Mouse (Mus musculus) thymus, adult 2 months (tissue): Measurements from ENCODE around the gene Tmem217. TPM values are rescaled to one million over a fixed set of nuclear protein-coding genes. Genes with fewer than 3 reads are reported as not detected.

ENCODE experiments used
- DNase-seq: peaks from one replicate; pipeline ENCODE4 v3.0.0; 2021
- H3K27ac ChIP-seq: fragments of 200-500 bp; 2 replicates; pipeline ENCODE4 v1.5.1; 2012; ENCODE audit warnings: low read length, control low read depth; ENCODE audit not compliant: control insufficient read depth, insufficient read depth
- H3K27me3 ChIP-seq: fragments of 200-500 bp; 2 replicates; pipeline ENCODE4 v1.6.1; 2012; ENCODE audit warnings: mild to moderate bottlenecking, low read length, moderate library complexity, mixed read lengths; ENCODE audit not compliant: control insufficient read depth, insufficient read depth
- H3K36me3 ChIP-seq: fragments of 200-500 bp; 2 replicates; pipeline ENCODE4 v1.6.1; 2012; ENCODE audit warnings: mild to moderate bottlenecking, low read length, moderate library complexity; ENCODE audit not compliant: control insufficient read depth, insufficient read depth
- H3K4me1 ChIP-seq: fragments of 200-500 bp; replicated peaks from 2 replicates; pipeline ENCODE4 v1.6.1; 2012; ENCODE audit warnings: low read length; ENCODE audit not compliant: control insufficient read depth, insufficient read depth
- H3K4me3 ChIP-seq: fragments of 200-500 bp; 2 replicates; pipeline ENCODE4 v1.5.1; 2012; ENCODE audit warnings: mild to moderate bottlenecking, low read length, control low read depth, moderate library complexity; ENCODE audit not compliant: control insufficient read depth, insufficient read depth
- CTCF ChIP-seq: fragments of 200-500 bp; IDR thresholded peaks from 2 replicates; pipeline ENCODE4 v1.5.1; 2012; ENCODE audit warnings: mild to moderate bottlenecking, control low read depth, low read length, moderate library complexity, borderline replicate concordance; ENCODE audit not compliant: control insufficient read depth, poor library complexity, insufficient read depth; ENCODE audit errors: extremely low read depth
- POLR2A ChIP-seq: fragments of 200-500 bp; IDR thresholded peaks from 2 replicates; pipeline ENCODE4 v1.6.1; 2012; ENCODE audit warnings: mild to moderate bottlenecking, low read length, control low read depth, moderate library complexity; ENCODE audit not compliant: control insufficient read depth, poor library complexity, insufficient read depth; ENCODE audit errors: extremely low read depth
- WGBS: fragments of 180-500 bp; shearing (Covaris S2); methylation state at CpG from one replicate; pipeline ENCODE4 v1.1.7; 2018; 5-methylcytosine and 5-hydroxymethylcytosine counted together
- polyA plus RNA-seq: library from polyadenylated mRNA; depleted of rRNA; stranded (reverse); fragments of >200 nt; gene quantifications from 2 replicates; pipeline ENCODE4 v1.2.3, GENCODE M21; 2012

Gene Tmem217
- polyA plus RNA-seq, 1 experiment = 0.49 TPM

GRCm38 (mm10) chr17:29494062-29494731 is 58.0 kb downstream of the Tmem217 start:
- DNase-seq = peak; percentile 31
- H3K27me3 ChIP-seq = no peaks in the 10 kb centered on the region
- TF ChIP-seq CTCF = no peak
- no peak for TF ChIP-seq POLR2A
- peak overlapping the region; percentile 8 for H3K4me3 ChIP-seq
- WGBS = 8% methylated on average over 10 of the region's 10 CpGs
- peaks cover 5% of the 10 kb centered on the region for H3K36me3 ChIP-seq
- H3K4me1 ChIP-seq = peaks cover 36% of the 10 kb centered on the region
- peak overlapping the region; percentile 94 for H3K27ac ChIP-seq

DNA sequence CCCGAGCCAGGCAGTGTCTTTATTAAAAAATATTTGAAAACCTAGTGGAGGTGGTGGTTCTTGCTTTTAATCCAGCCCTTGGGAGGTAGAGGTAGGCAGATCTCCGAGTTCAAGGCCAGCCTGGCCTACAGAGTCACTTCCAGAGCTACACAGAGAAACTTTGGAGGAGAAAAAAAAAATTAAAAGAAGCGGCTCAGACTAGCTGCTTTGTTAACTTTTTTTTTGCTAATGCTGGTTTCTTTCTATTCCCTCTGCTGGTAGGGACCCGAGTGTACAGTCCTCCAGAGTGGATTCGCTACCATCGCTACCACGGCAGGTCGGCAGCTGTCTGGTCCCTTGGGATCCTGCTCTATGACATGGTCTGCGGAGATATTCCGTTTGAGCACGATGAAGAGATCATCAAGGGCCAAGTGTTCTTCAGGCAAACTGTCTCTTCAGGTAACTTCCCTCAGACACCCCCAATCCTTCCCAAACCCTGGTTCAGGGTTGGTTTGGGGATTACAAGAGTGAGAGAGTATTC is 58.7 kb downstream of the Tmem217 start:
- Histone ChIP-seq H3K4me3 (peak overlapping the region; percentile 9; the same call in 1 of the 2 replicates), H3K36me3 (peaks cover 5% of the 10 kb centered on the region), H3K27ac (peak overlapping the region; percentile 94), H3K4me1 (peaks cover 38% of the 10 kb centered on the region), H3K27me3 (no peaks in the 10 kb centered on the region)
- 31% methylated on average over 11 of the region's 11 CpGs for WGBS
- TF ChIP-seq POLR2A = no peak
- TF ChIP-seq CTCF = no peak
- DNase-seq = peak; percentile 28

DNA sequence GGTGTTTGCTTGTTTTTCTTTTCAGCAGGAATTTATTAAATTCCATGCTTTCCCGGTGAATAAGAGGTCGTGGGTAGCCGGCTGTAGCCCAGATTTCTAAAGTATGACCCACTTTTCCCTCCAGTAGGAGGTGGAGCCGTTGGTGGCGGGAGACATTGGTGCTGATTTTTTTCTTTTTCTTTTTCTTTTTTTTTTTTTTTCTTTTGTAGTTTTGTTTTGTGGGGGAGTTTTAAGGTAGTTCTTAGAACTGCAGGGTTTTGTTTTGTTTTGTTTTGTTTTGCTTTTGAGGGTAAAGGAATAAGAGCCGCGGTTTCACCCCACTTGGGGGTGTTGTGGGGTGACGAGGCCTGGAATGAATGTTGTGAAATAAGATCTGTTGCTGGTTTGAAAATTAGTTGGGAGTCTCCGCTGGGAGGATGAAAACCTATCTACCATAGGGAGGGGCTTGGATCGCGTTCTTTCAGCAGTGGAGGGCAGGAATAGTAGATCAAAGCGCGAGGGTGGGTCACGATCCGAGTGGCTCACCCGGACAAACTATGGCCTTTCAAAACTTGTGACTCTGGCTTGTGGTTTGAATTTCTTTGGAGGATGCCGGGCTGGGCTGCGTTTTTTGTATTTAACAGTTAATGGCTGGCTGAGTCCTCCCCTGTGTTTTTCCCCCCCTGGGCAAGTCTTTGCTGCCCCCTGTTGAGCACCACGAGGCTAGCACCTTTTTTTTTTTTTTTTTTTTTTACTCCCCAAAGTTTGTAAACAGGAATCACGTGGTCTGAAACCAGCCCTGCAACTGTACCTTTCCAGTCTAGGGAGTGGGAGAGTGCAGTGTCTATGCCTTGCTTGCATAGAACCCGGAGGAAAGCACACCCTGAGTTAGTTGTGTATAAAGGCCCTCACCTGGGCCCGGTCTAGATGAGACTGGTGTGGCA is 59.7 kb downstream of the Tmem217 start:
- DNase-seq = peak; percentile 81
- H3K27me3 ChIP-seq = no peaks in the 10 kb centered on the region
- peaks cover 5% of the 10 kb centered on the region for H3K36me3 ChIP-seq
- peak overlapping the region; percentile 94 for H3K27ac ChIP-seq
- peaks cover 34% of the 10 kb centered on the region for H3K4me1 ChIP-seq
- under 1% methylated on average over 22 of the region's 22 CpGs for WGBS
- TF ChIP-seq CTCF (peak; percentile 33; the same call in 1 of the 2 replicates), POLR2A (peak; percentile 50; the same call in 1 of the 2 replicates)
- peak overlapping the region; percentile 88 for H3K4me3 ChIP-seq

- peak; percentile 50 for DNase-seq
- Histone ChIP-seq H3K27ac (peak overlapping the region; percentile 87), H3K4me1 (peaks cover 34% of the 10 kb centered on the region), H3K27me3 (no peaks in the 10 kb centered on the region), H3K36me3 (peaks cover 5% of the 10 kb centered on the region), H3K4me3 (peak overlapping the region; percentile 88)
- TF ChIP-seq POLR2A = no peak
- no peak for TF ChIP-seq CTCF
- WGBS = under 1% methylated on average over 48 of the region's 48 CpGs
These were observed 60.5 kb downstream of the Tmem217 start for GRCm38 (mm10) chr17:29491591-29492268.

DNA sequence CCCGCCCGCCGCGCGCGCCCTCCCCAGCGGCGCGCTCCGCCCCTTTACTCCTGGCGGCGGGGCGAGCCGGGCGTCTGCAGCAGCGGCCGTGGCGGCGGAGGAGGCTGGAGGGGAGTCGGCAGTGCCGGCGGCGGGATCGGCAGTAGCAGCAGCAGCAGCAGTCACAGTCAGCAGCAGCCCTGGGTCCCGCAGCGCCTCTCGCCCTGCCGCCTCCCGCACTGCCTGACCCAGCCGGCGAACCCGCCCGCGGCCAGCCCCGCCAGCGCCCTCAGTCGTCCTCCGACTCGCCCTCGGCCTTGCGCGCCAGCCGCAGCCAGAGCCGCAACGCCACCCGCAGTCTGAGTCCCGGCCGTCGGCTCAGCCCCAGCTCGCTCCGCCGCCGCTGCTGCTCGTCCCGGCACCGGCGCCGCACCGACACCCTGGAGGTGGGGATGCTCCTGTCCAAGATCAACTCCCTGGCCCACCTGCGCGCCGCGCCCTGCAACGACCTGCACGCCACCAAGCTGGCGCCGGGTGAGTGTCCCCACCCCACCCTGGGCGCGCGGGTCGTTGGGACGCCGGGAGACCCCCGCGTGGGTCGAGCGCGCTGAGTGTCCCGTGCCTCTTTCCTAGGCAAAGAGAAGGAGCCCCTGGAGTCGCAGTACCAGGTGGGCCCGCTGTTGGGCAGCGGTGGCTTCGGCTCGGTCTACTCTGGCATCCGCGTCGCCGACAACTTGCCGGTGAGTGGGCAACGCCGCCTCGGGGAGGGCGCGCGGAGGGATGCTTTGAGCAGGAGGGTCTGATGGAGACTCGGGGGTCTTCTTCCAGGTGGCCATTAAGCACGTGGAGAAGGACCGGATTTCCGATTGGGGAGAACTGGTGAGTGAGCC is 61.2 kb downstream of the Tmem217 start, which contains the start of gene Pim1:
Gene Pim1 (plus strand): TSS at position 41 of the 869 bp plus-strand sequence.
- WGBS = 1% methylated on average over 95 of the region's 99 CpGs
- peak within 1 kb of the TSS; percentile 87 for H3K27ac ChIP-seq
- peak within 1 kb of the TSS; percentile 88 for H3K4me3 ChIP-seq
- peaks cover 5% of the 10 kb centered on the region for H3K36me3 ChIP-seq
- peak; percentile 98 for TF ChIP-seq POLR2A
- no peak for TF ChIP-seq CTCF
- peak; percentile 73 for DNase-seq
- peaks cover 29% of the 10 kb centered on the region for H3K4me1 ChIP-seq
- no peaks in the 10 kb centered on the region for H3K27me3 ChIP-seq
